Mouse (Mus musculus): ENCODE results near the gene Mrps27.

Gene Mrps27

GRCm38 (mm10) chr13:99387901-99388811, 43.6 kb downstream of the Mrps27 start:
- DNase-seq (ENCODE audit: low read depth) = no peak

- DNase-seq (ENCODE audit: low read depth) = no peak
Observed at GRCm38 (mm10) chr13:99391417-99391816, 46.8 kb downstream of the Mrps27 start.

GRCm38 (mm10) chr13:99393128-99393527, 48.5 kb downstream of the Mrps27 start:
- no peak for DNase-seq (ENCODE audit: low read depth)

GRCm38 (mm10) chr13:99394694-99395093, 50.1 kb downstream of the Mrps27 start:
- no peak for DNase-seq (ENCODE audit: low read depth)

- DNase-seq (ENCODE audit: low read depth) = no peak
Observed at GRCm38 (mm10) chr13:99395531-99395930, 50.9 kb downstream of the Mrps27 start.

- no peak for DNase-seq (ENCODE audit: low read depth)
Observed at GRCm38 (mm10) chr13:99397228-99397627, 52.6 kb downstream of the Mrps27 start.

- no peak for DNase-seq (ENCODE audit: low read depth)
Observed at GRCm38 (mm10) chr13:99398149-99398701, 53.6 kb downstream of the Mrps27 start.

- DNase-seq (ENCODE audit: low read depth) = no peak
Observed at GRCm38 (mm10) chr13:99399373-99399772, 54.8 kb downstream of the Mrps27 start.

- no peak for DNase-seq (ENCODE audit: low read depth)
Observed at GRCm38 (mm10) chr13:99409216-99409615, 64.6 kb downstream of the Mrps27 start.

- no peak for DNase-seq (ENCODE audit: low read depth)
Observed at GRCm38 (mm10) chr13:99410611-99411515, 66.3 kb downstream of the Mrps27 start.

- DNase-seq (ENCODE audit: low read depth) = no peak
Observed at GRCm38 (mm10) chr13:99411761-99412160, 67.2 kb downstream of the Mrps27 start.

- no peak for DNase-seq (ENCODE audit: low read depth)
Observed at GRCm38 (mm10) chr13:99412477-99413080, 68.0 kb downstream of the Mrps27 start.

- no peak for DNase-seq (ENCODE audit: low read depth)
Observed at GRCm38 (mm10) chr13:99413481-99414351, 69.1 kb downstream of the Mrps27 start.

- no peak for DNase-seq (ENCODE audit: low read depth)
Observed at GRCm38 (mm10) chr13:99414352-99414742, 69.8 kb downstream of the Mrps27 start.

- no peak for DNase-seq (ENCODE audit: low read depth)
Observed at GRCm38 (mm10) chr13:99416601-99417000, 72.0 kb downstream of the Mrps27 start.

GRCm38 (mm10) chr13:99423581-99423980, 79.0 kb downstream of the Mrps27 start:
- DNase-seq (ENCODE audit: low read depth) = no peak

- DNase-seq (ENCODE audit: low read depth) = no peak
Observed at GRCm38 (mm10) chr13:99433068-99434008, 88.8 kb downstream of the Mrps27 start.

GRCm38 (mm10) chr13:99434494-99434893, 89.9 kb downstream of the Mrps27 start:
- DNase-seq (ENCODE audit: low read depth) = no peak

- DNase-seq (ENCODE audit: low read depth) = no peak
Observed at GRCm38 (mm10) chr13:99437051-99437450, 92.5 kb downstream of the Mrps27 start.

- no peak for DNase-seq (ENCODE audit: low read depth)
Observed at GRCm38 (mm10) chr13:99439357-99439756, 94.8 kb downstream of the Mrps27 start.

Measured in induced T-regulatory cell, adult 2 months (primary cell).